ENCODE assay signal across 18 mouse cellular contexts in genomic region chr11:73078615-73079014, GRCm38 (mm10). TPM values are rescaled to one million over a fixed set of nuclear protein-coding genes. Genes with fewer than 3 reads are reported as not detected.
DNase-seq lines count a peak whose midpoint lies in the region; ATAC-seq lines count a peak whose summit lies in the region.
"Had no signal": no experiment of that assay in that cellular context is flagged by ENCODE, and none has a peak within 500 bp of the region (broad histone marks: within the 10 kb centered on the region; RNA-seq: fewer than 3 reads in every experiment).

No protein-coding gene starts in this region.

- no peak overlapping the region for H3K4me2 ChIP-seq in forebrain, embryonic 11.5 days (ENCODE audit: low read depth, low read length, severe bottlenecking)
- H3K4me2 ChIP-seq in forebrain, embryonic 13.5 days: no peak overlapping the region
- H3K4me2 ChIP-seq: embryonic facial prominence, embryonic 12.5 days; forebrain, embryonic 12.5 days; forebrain, embryonic 15.5 days had no signal

- no peaks in the 10 kb centered on the region for H3K9me3 ChIP-seq in forebrain, embryonic 11.5 days (ENCODE audit: control insufficient read depth, low read length)
- no peaks in the 10 kb centered on the region for H3K9me3 ChIP-seq in forebrain, embryonic 13.5 days (replicated peaks)
- H3K9me3 ChIP-seq: embryonic facial prominence, embryonic 10.5 days; embryonic facial prominence, embryonic 12.5 days; forebrain, embryonic 12.5 days; forebrain, embryonic 15.5 days had no signal

- no peak overlapping the region for H3K4me3 ChIP-seq in forebrain, embryonic 11.5 days (ENCODE audit: low read depth, low read length)
- H3K4me3 ChIP-seq in forebrain, embryonic 13.5 days: no peak overlapping the region
- H3K4me3 ChIP-seq: embryonic facial prominence, embryonic 10.5 days; embryonic facial prominence, embryonic 12.5 days; forebrain, embryonic 12.5 days; forebrain, embryonic 15.5 days had no signal

- H3K36me3 ChIP-seq in forebrain, embryonic 11.5 days (ENCODE audit: control insufficient read depth, insufficient read depth, low read length): peaks cover 8% of the 10 kb centered on the region; the same call in 1 of the 2 replicates
- H3K36me3 ChIP-seq in forebrain, embryonic 13.5 days (ENCODE audit: poor library complexity, severe bottlenecking): peaks cover 90% of the 10 kb centered on the region

- no peak for ATAC-seq in forebrain, embryonic 11.5 days (replicated peaks; ENCODE audit: low FRiP score)
- no peak for ATAC-seq in forebrain, embryonic 13.5 days
- ATAC-seq: forebrain, embryonic 15.5 days; forebrain, postnatal 0 days had no signal

- no peak overlapping the region for H3K9ac ChIP-seq in forebrain, embryonic 11.5 days (ENCODE audit: low read length)
- H3K9ac ChIP-seq in forebrain, embryonic 13.5 days: no peak overlapping the region
- H3K9ac ChIP-seq: embryonic facial prominence, embryonic 12.5 days; forebrain, embryonic 12.5 days; forebrain, embryonic 15.5 days; forebrain, postnatal 0 days had no signal

- peak; percentile 33 for DNase-seq in forebrain, embryonic 11.5 days (ENCODE audit: low spot score)
- peak; percentile 79 for DNase-seq in heart, adult 11 months
- no peak for DNase-seq in heart, postnatal 36 days
- peak; percentile 33 for DNase-seq in brain, adult 2 months (ENCODE audit: low read depth, low spot score)
- DNase-seq in spleen, postnatal 36 days (ENCODE audit: low spot score in 2 of 2): no peak
- DNase-seq: adrenal gland, adult 2 months; adrenal gland, postnatal 10 days; adrenal gland, postnatal 25 days; cerebellum, adult 18-20 months; cerebellum, adult 8-10 months; cerebellum, postnatal 10 days; cerebellum, postnatal 25 days; forebrain, postnatal 0 days had no signal

- no peaks in the 10 kb centered on the region for H3K27me3 ChIP-seq in forebrain, embryonic 11.5 days (ENCODE audit: control insufficient read depth, insufficient read depth, low read length)
- H3K27me3 ChIP-seq in forebrain, embryonic 13.5 days: no peaks in the 10 kb centered on the region
- H3K27me3 ChIP-seq: embryonic facial prominence, embryonic 12.5 days; forebrain, embryonic 12.5 days; forebrain, embryonic 15.5 days had no signal

- no peak overlapping the region for H3K27ac ChIP-seq in forebrain, embryonic 11.5 days (ENCODE audit: low read depth, low read length)
- no peak overlapping the region for H3K27ac ChIP-seq in forebrain, embryonic 13.5 days
- H3K27ac ChIP-seq: embryonic facial prominence, embryonic 10.5 days; embryonic facial prominence, embryonic 12.5 days; forebrain, embryonic 12.5 days; forebrain, embryonic 15.5 days had no signal

- intact Hi-C loops in heart, postnatal 36 days (cut with DNase I): no loop called here

- H3K4me1 ChIP-seq in forebrain, embryonic 11.5 days (replicated peaks; ENCODE audit: control insufficient read depth, insufficient read depth, low read length): no peaks in the 10 kb centered on the region
- no peaks in the 10 kb centered on the region for H3K4me1 ChIP-seq in forebrain, embryonic 13.5 days
- H3K4me1 ChIP-seq: embryonic facial prominence, embryonic 10.5 days; embryonic facial prominence, embryonic 12.5 days; forebrain, embryonic 12.5 days; forebrain, embryonic 15.5 days had no signal

- WGBS in forebrain, embryonic 11.5 days: 91% methylated on average over 8 of the region's 8 CpGs
- 96% methylated on average over 8 of the region's 8 CpGs for whole genome bisulfite sequencing in forebrain, embryonic 13.5 days

RNA-seq across cellular contexts. Expression of gene Itgae, which starts 11.8 kb away (rescaled TPM):
- polyA plus RNA-seq in forebrain, embryonic 11.5 days (2014; fragmentation: Nextera tagmentation; extraction: Ambion mirVana): 0.36 and 0.64 TPM in 2 replicates
- 0.27 and 0.29 TPM in 2 replicates for polyA plus RNA-seq in forebrain, embryonic 13.5 days (2015; fragmentation: Nextera tagmentation; extraction: Ambion mirVana)
- under 1 TPM in 1 of 2 experiments, not detected in 1; 0.14 TPM for total RNA-seq in heart, postnatal 36 days (2021)

RNA-seq across cellular contexts. Expression of gene Ncbp3, which starts 31.0 kb away (rescaled TPM):
- polyA plus RNA-seq in forebrain, embryonic 11.5 days (2014; fragmentation: Nextera tagmentation; extraction: Ambion mirVana): 12.6 and 13.2 TPM in 2 replicates
- polyA plus RNA-seq in forebrain, embryonic 13.5 days (2015; fragmentation: Nextera tagmentation; extraction: Ambion mirVana): 12.8 and 13.4 TPM in 2 replicates
- 1 to 10 TPM; 5.8 to 6.3 TPM for total RNA-seq in heart, postnatal 36 days (2021)

RNA-seq across cellular contexts. Expression of gene Haspin, which starts 59.5 kb away (rescaled TPM):
- 22.0 and 23.6 TPM in 2 replicates for polyA plus RNA-seq in forebrain, embryonic 11.5 days (2014; fragmentation: Nextera tagmentation; extraction: Ambion mirVana)
- polyA plus RNA-seq in forebrain, embryonic 13.5 days (2015; fragmentation: Nextera tagmentation; extraction: Ambion mirVana): 13.0 and 13.1 TPM in 2 replicates
- under 1 TPM; 0.22 to 0.28 TPM for total RNA-seq in heart, postnatal 36 days (2021)

RNA-seq across cellular contexts. Expression of gene Camkk1, which starts 59.8 kb away (rescaled TPM):
- 4.7 and 5.2 TPM in 2 replicates for polyA plus RNA-seq in forebrain, embryonic 11.5 days (2014; fragmentation: Nextera tagmentation; extraction: Ambion mirVana)
- 10.3 and 11.8 TPM in 2 replicates for polyA plus RNA-seq in forebrain, embryonic 13.5 days (2015; fragmentation: Nextera tagmentation; extraction: Ambion mirVana)
- total RNA-seq in heart, postnatal 36 days (2021): under 1 TPM; 0.84 to 1.00 TPM

Comparison
In these comparisons a context has a peak if more than half of its experiments do, and no peak if none do; other contexts are left out.
1. DNase-seq: peak in forebrain, embryonic 11.5 days (single experiment), heart, adult 11 months (single experiment) and brain, adult 2 months (single experiment); none in heart, postnatal 36 days (0 of 2) and spleen, postnatal 36 days (0 of 2).